Mouse (Mus musculus) G1E (cell line): Measurements from ENCODE around the gene Fancd2os.

Experiments used
- CTCF ChIP-seq: IDR thresholded peaks from 2 replicates; pipeline ENCODE4 v1.5.1; 2012; ENCODE audit warnings: low read depth, low read length, inconsistent platforms, mixed read lengths
- GATA1 ChIP-seq: IDR thresholded peaks from 2 replicates; pipeline ENCODE4 v1.6.1; 2012; ENCODE audit warnings: borderline replicate concordance, low read length, inconsistent platforms, mixed read lengths
- POLR2AphosphoS5 ChIP-seq: IDR thresholded peaks from 2 replicates; pipeline ENCODE4 v1.6.1; 2012; ENCODE audit warnings: low read depth, low read length, inconsistent platforms; ENCODE audit not compliant: insufficient replicate concordance
- TAL1 ChIP-seq: conservative IDR thresholded peaks from 2 replicates; pipeline ENCODE4 v1.6.1; 2012; ENCODE audit warnings: low read depth, low read length, inconsistent platforms, mixed read lengths

GRCm38 (mm10) chr6:113600543-113601139 is at the start of gene Fancd2os:
- TF ChIP-seq CTCF, result no peak
- no peak for TF ChIP-seq GATA1
- TF ChIP-seq TAL1, result no peak
- TF ChIP-seq POLR2AphosphoS5, result no peak
